Mouse (Mus musculus) macrophage (primary cell): Measurements from ENCODE around the gene Gm6588. TPM values are rescaled to one million over a fixed set of nuclear protein-coding genes. Genes with fewer than 3 reads are reported as not detected.

Experiments used
- H3K27ac ChIP-seq: fragments of 350-480 bp; formaldehyde crosslinking; 2 replicates; pipeline ENCODE4 v1.9.0; 2021
- H3K36me3 ChIP-seq: fragments of 350-480 bp; formaldehyde crosslinking; 2 replicates; pipeline ENCODE4 v1.9.0; 2021; ENCODE audit errors: inconsistent target
- H3K4me3 ChIP-seq: fragments of 350-480 bp; formaldehyde crosslinking; 2 replicates; pipeline ENCODE4 v1.9.0; 2021; ENCODE audit errors: inconsistent target
- H3K79me2 ChIP-seq: fragments of 350-480 bp; formaldehyde crosslinking; 2 replicates; pipeline ENCODE4 v1.9.0; 2021; ENCODE audit errors: inconsistent target
- WGBS: methylation state at CpG from one replicate; pipeline ENCODE4 v1.1.7; 2026; ENCODE audit warnings: inconsistent platforms; ENCODE audit not compliant: missing documents; 5-methylcytosine and 5-hydroxymethylcytosine counted together
- polyA plus RNA-seq: library from polyadenylated mRNA; stranded (reverse); fragments of 250-400 nt; gene quantifications from 3 replicates; pipeline ENCODE4 v1.2.4, GENCODE M21; 2018; ENCODE audit warnings: inconsistent platforms

Gm6588 gene
- polyA plus RNA-seq, 1 experiment from 2014 or later: not detected

DNA sequence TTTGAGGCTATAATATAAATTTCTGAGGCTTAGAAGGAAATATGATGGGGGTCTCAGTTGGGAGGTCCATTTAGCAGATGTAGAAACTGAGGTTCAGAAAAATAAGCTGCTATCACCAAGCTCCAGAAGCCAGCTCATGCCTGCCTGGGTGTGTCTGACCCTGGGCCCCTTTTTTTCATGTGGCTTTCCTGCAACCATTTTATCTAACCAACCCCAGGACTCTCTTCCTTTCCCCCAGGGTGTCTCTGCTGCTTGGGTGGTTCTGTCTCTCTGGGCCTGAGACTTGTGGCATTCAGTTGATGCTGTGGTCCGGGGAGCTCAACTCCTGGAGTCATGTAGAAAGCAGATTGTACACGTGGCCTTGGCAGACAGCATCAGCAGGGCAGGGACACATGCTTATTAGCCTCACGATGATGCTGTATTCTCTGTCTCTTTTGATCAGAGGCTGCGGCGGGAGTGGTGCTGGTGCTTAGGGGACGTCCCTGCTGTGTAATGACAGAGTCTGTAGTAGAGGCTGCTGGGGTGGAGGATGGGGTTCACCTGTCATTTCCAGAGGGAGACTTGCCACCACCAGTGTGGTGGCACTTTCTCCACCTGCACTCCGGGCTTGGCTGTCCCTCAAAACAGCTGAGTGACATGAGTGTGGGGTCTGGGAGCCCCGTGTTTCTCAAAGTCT is 39.0 kb downstream of the Gm6588 start:
- 79% methylated on average over 8 of the region's 8 CpGs for WGBS
- no peak overlapping the region for H3K27ac ChIP-seq
- no peak overlapping the region for H3K4me3 ChIP-seq

DNA sequence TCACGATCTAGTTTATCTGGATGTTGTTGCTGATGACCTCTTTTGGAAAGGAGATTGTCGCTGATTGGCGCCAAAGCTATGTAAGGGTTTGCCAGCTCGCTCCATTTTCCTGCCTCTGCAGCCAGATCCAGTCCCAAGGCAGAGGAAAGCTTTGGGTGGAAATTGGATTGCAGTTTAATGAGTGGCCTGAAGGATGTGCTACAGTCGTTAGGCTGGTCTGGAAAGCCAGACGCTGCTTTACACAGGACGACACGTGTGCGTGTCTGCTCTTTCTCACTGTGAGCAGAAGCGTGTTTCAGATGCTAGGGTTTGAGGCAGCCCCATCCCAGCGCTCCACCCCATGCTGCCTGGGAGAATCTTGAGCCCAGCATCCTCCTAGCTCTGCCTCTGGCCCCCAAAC is 42.3 kb downstream of the Gm6588 start:
- Histone ChIP-seq H3K36me3 (no peaks in the 10 kb centered on the region), H3K27ac (no peak overlapping the region), H3K79me2 (no peaks in the 10 kb centered on the region), H3K4me3 (no peak overlapping the region)
- WGBS: 49% methylated on average over 11 of the region's 11 CpGs

More for the DNA sequence above, 39.0 kb downstream of the Gm6588 start:
- no peaks in the 10 kb centered on the region for H3K36me3 ChIP-seq
- no peaks in the 10 kb centered on the region for H3K79me2 ChIP-seq

DNA sequence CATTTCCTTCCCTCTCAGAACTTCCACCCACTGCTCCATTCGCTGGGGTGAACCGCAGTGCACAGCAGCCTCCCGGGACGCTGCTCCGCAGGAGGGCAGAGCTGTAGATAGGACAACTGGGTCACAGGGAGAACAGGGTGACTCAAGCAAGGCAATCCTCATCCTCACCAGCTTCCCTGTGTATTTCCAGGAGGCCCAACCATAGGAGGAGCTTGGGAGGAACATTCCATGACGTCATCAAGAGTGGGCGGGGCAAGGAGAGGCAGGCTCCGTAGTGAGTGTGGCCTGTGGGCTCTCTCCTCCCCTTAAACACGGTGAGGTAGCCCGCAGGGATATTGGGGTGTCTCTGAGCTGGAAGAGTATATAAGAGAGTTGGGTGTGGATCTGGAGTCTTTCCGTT is 44.3 kb downstream of the Gm6588 start:
- Histone ChIP-seq H3K79me2 (no peaks in the 10 kb centered on the region), H3K36me3 (no peaks in the 10 kb centered on the region), H3K27ac (no peak overlapping the region), H3K4me3 (no peak overlapping the region)
- 42% methylated on average over 11 of the region's 11 CpGs for WGBS

DNA sequence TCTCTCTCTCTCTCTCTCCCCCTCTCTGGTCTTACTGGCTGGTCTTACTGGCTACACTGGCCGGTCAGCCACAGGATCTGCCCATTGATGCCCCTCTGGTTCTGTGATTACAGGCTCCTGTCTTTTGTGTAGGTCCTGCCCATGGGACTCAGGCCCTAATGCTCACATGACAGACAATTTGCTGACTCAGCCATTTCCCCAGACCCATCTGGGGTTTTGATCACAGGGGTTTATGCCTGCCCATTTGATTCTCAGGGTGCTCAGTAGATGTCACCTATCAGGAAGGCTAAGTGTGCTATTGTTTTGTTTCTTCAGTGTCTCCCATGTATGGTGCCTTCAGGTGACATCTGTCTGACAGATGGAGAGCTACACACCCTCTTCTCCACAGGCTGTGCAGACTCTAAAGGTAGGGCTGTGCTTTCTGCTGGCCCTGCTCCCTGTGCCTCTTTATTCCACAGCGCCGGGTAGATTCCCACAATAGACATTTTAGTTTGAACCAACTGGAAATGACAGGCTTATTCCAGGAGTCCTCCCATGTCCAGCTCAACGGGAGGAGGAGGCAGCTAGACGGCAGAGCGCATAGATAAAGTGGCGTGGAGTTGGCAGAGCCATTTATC is 47.6 kb downstream of the Gm6588 start:
- 91% methylated on average over 7 of the region's 7 CpGs for WGBS
- Histone ChIP-seq H3K36me3 (no peaks in the 10 kb centered on the region), H3K27ac (no peak overlapping the region), H3K4me3 (no peak overlapping the region), H3K79me2 (no peaks in the 10 kb centered on the region)

DNA sequence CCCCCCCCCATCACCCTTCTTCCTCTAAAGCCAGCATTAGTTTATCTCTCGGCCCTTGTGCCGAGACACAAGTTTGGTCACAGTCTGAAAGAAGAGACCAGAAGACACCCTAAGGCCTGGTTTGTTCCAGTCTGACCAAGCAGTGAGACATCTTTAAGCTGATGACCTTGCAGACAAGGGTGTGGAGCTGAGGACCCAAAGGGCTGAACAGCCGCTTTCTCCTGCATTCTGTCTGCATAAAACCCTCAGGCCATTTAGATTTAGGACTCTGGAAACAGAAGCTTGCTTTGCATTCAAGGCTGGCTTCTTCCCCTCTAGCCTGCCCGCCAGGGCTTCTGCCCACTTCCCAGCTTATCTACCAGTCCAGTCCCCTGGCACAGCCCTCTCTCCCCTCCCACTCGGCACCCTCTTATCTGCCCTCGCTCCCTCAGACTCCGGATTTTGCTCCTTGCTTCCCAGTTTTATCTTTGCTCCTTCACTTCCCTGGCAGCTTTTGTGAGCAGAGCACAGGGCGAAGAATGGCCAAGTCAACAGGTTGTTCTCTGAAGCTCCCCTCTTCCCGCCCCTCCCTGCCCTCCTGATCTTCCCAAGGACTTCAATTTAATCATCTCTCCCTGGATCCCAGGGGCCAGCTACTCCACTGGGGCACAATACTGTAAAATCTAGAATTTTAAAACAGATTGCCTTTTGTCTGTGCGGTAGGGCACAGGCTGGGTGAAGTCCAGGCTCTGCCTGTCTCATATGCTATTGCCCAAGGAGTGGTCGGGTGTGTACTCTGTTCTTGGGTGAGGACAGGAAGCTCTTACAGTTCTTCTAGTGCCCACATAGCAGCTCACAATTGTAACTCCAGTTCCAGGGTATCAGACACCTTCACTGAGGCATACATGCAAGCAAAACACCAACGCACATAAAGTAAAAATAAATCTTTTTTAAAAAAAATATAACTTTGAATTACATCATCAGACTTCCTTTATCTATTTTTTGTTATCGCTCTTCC is 50.0 kb downstream of the Gm6588 start:
- H3K36me3 ChIP-seq: no peaks in the 10 kb centered on the region
- no peaks in the 10 kb centered on the region for H3K79me2 ChIP-seq
- H3K4me3 ChIP-seq: no peak overlapping the region
- WGBS: 76% methylated on average over 13 of the region's 13 CpGs
- H3K27ac ChIP-seq: no peak overlapping the region

DNA sequence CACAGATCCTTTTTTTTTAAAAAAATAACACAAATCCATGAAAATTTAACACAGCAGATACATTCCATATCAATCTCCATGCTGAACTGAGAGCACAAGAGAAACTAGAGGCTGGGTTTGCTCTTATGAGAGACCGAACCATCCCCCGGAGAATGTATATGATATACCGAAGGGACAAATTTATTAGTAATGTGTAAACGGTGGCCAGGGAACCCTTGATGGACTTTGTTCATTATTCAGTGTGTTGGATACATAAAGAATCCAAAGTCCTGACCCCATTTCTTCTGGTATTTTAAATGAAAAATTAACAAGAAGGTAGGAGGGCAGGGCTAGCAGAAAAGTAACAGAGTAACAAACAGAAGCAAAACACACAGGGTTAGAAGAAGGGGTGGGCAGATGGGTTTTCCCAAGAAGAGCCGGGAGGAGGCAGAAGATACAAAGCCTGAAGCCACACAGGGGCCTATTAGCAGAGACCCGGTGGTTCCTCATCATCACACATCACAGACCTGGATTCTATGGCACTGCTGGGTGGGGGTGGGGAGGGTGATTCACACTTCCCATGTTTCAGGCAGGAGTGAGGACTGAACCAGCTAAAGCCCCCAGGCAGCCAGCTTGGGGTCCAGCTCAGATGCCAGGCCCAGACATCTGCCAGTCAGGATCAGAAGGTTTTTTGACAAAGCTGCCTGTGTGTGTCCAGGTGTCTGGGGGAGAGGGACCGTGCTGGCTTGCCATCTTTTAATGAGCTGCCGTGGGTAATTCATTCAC is 50.9 kb downstream of the Gm6588 start:
- WGBS: 77% methylated on average over 8 of the region's 8 CpGs
- no peak overlapping the region for H3K4me3 ChIP-seq
- H3K27ac ChIP-seq: no peak overlapping the region
- H3K79me2 ChIP-seq: no peaks in the 10 kb centered on the region
- H3K36me3 ChIP-seq: no peaks in the 10 kb centered on the region

Other genes starting within 250 kb of the Gm6588 start
- 0.62 to 5.3 TPM (median 3.6 TPM) in 3 replicates for gene Cryba4, start 196.9 kb upstream of the Gm6588 start, polyA plus RNA-seq
- gene Crybb1, start 193.6 kb upstream of the Gm6588 start, polyA plus RNA-seq: not detected in 3 replicates
- 51.3 to 89.5 TPM (median 52.2 TPM) in 3 replicates for gene Tpst2, start 172.7 kb upstream of the Gm6588 start, polyA plus RNA-seq
- gene Tfip11, start 123.1 kb upstream of the Gm6588 start, polyA plus RNA-seq: 27.6 to 29.7 TPM (median 28.0 TPM) in 3 replicates
- gene Srrd, start 106.4 kb upstream of the Gm6588 start, polyA plus RNA-seq: 10.4 to 27.3 TPM (median 21.2 TPM) in 3 replicates
- 10.1 to 18.2 TPM (median 17.9 TPM) in 3 replicates for gene Hps4, start 106.3 kb upstream of the Gm6588 start, polyA plus RNA-seq
- gene Gm6583, start 93.4 kb upstream of the Gm6588 start, polyA plus RNA-seq: 0.06 TPM in 1 of 3 replicates, not detected in the others
- not detected in 3 replicates for gene Asphd2, start 54.6 kb upstream of the Gm6588 start, polyA plus RNA-seq
- not detected in 3 replicates for gene Sez6l, start 127.8 kb downstream of the Gm6588 start, polyA plus RNA-seq